Mouse (Mus musculus) central nervous system, embryonic 11.5 days (tissue): ENCODE results near the gene Prrx2. TPM values are rescaled to one million over a fixed set of nuclear protein-coding genes. Genes with fewer than 3 reads are reported as not detected.

Source experiments
- polyA plus RNA-seq: library from polyadenylated mRNA; depleted of rRNA; stranded (reverse); fragments of >200 nt; gene quantifications from 2 replicates; pipeline ENCODE4 v1.2.3, GENCODE M21; 2012; rRNA removed

Prrx2 gene
- 59.2 and 76.8 TPM in 2 replicates for polyA plus RNA-seq

GRCm38 (mm10) chr2:30834373-30835022 lies at the start of gene Prrx2:
Gene Prrx2, plus strand, starts transcription at chr2:30834972.

DNA sequence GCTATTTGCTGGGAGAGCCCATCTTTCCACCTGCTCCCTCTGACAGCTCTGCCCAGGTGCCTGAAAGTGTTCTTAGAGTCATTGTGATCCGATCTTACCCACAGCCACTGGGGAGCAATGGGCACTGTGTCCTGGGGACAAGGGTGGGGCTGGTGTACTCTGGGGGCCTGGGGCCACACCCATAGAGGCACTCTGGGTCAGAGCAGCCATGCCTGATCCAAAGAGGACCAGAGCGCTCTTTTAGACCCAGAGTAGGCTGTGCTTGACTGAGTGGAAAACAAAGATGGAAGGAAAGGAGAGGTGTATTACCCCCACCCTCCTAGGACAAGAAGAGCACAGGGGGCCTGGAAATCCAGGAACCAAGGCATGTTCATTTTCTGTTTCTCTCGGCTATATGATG lies 31.2 kb upstream of the Prrx2 start, which contains the start of gene 1700001O22Rik:
Gene 1700001O22Rik (minus strand): TSS at position 58 of the 400 bp plus-strand sequence.

GRCm38 (mm10) chr2:30807648-30808295 lies 27.0 kb upstream of the Prrx2 start, which contains the start of gene Ntmt1:
Gene Ntmt1, plus strand, starts transcription at chr2:30807826.

DNA sequence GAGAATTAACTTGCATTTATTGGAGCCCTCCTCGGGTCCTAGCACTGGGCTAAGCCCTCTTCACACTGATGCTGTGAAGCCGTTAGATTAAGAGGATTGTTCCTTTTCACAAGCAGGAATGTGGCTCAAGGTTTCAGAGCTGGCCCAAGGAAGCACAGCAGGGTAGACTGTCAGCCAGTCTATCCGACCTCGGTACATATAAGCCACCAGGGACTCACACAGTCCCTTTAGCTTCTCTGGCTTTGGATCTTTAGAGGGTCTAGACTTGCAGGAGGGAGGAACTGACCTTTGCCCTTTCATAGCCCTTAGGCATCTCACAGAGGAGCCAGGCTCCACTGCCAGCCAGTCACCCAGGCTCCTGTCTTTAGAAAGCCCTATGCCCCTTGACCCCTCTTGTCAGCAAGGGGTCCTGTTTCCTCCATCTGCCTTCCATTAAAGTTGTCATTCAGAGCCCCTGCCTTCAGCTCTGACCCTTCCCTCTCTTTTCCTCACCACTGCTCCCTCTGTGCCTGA lies 4.4 kb upstream of the Prrx2 start, which contains the start of gene Asb6:
Gene Asb6 (minus strand): TSS at position 51 of the 513 bp plus-strand sequence.

GRCm38 (mm10) chr2:30929483-30930045 lies 94.8 kb downstream of the Prrx2 start, which contains the start of gene Ptges:
Gene Ptges, minus strand, starts transcription at chr2:30929863.

Other genes with a start within 250 kb of the Prrx2 start
- 0.20 and 0.73 TPM in 2 replicates for gene Cstad, start 239.9 kb upstream of the Prrx2 start, polyA plus RNA-seq
- 3.3 and 3.7 TPM in 2 replicates for gene 1700001O22Rik, start 31.3 kb upstream of the Prrx2 start, polyA plus RNA-seq
- 52.6 and 60.2 TPM in 2 replicates for gene Ntmt1, start 27.1 kb upstream of the Prrx2 start, polyA plus RNA-seq
- 38.9 and 40.2 TPM in 2 replicates for gene Asb6, start 4.6 kb upstream of the Prrx2 start, polyA plus RNA-seq
- gene Ptges, start 94.9 kb downstream of the Prrx2 start, polyA plus RNA-seq = 3.4 and 6.1 TPM in 2 replicates
- gene Tor1b, start 118.0 kb downstream of the Prrx2 start, polyA plus RNA-seq = 36.5 and 41.0 TPM in 2 replicates
- 54.3 and 61.0 TPM in 2 replicates for gene Tor1a, start 133.0 kb downstream of the Prrx2 start, polyA plus RNA-seq
- 73.3 and 125 TPM in 2 replicates for gene BC005624, start 147.2 kb downstream of the Prrx2 start, polyA plus RNA-seq
- gene Usp20, start 147.3 kb downstream of the Prrx2 start, polyA plus RNA-seq = 16.5 and 21.8 TPM in 2 replicates